Mouse (Mus musculus) left cerebral cortex, adult 18-20 months (tissue): Measurements from ENCODE around the gene Ceacam2. TPM values are rescaled to one million over a fixed set of nuclear protein-coding genes. Genes with fewer than 3 reads are reported as not detected.
"Not testable (repeated sequence)": the region's sequence is repeated elsewhere in the genome, so short reads cannot be mapped to it uniquely, and the experiment has no call there.

Experiments
- DNase-seq, 2 experiments: peaks; one replicate each; pipeline ENCODE4 v3.0.0; 2021 to 2022; ENCODE audit warnings: low spot score in 2 of 2, mixed read lengths in 1 of 2
- total RNA-seq, 2 experiments: library from RNA; stranded (reverse); gene quantifications; 2 replicates each; pipeline ENCODE4 v1.2.3; 2021

Ceacam2 gene
- total RNA-seq, 2 experiments from 2014 or later, result 0.33 to 0.37 TPM

GRCm38 (mm10) chr7:25485061-25485460 lies 54.6 kb downstream of the Ceacam2 start:
- DNase-seq, result no peak

GRCm38 (mm10) chr7:25483133-25483735 lies 56.4 kb downstream of the Ceacam2 start:
- no peak for DNase-seq

DNA sequence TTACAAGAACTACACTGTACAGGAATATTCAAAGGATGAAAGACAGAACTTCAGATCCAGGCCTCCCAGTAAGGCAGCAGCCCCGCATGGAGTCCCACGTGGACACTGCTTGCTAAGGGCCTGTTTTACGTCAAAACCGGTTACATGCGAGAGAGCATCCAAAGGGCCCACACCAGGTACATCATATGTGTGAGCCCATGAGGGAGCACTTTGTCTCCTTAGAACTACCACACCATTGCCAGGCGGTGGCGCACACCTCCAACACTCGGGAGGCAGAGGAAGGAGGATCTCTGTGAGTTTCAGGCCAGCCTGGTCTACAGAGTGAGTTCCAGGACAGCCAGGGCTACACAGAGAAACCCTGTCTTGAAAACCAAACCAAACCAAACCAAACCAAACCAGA lies 58.9 kb downstream of the Ceacam2 start:
- not testable (repeated sequence) for DNase-seq

DNA sequence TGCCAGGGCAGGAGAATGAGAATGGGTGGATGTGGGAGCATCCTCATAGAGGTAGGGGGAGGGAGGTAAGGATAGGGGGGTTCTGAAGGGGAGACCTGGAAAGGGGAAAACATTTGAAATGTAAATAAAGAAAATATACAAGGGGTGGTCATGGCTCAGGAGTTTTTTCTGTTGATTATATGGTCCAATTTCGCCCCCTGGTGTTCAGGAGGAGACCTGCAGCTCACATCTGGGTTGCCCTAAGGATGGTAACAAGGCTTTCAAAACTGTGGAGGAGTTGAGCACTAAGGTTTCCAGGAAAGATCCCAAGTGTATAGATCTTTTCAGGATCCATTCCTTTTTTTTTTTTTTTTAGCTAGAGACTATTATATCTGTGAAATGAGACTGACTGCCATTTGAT lies 60.2 kb downstream of the Ceacam2 start:
- DNase-seq, result no peak

- not testable (repeated sequence) for DNase-seq
Observed at GRCm38 (mm10) chr7:25477752-25478093, 61.9 kb downstream of the Ceacam2 start.

DNA sequence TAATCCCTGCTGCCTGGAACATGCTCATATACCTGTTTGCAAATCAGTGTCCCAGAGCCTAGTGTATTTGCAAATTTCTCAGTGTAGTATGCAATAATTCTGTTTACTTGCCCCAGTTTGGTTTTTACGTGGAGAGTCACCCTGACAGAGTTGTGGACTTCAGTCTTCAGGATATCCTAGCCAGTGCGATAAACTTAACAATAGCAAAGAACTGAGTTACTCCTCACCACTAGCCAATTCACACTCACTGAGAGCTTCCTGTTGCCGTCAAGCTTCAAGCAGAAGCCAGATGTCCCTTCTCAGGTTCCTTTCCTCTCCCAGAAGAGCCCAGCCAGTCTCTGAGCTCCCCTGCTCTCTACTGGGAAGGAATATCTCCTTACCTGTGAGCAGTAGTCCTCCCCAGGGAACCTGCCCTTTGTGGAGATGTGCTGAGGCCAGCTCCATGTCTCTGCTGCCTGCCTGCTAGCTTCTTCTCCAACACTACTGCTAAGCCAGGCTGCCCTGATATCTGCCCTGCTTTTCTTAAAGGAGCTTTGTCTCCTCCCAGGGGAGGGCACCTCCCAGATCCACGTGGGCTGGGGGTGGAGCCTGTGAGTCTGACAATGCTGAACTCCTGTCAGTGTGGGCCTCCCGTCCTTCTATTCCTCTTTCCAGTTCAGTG lies 62.4 kb downstream of the Ceacam2 start, which contains the start of gene Ceacam1:
Ceacam1 (minus strand) TSS at position 513 of the 661 bp plus-strand sequence.
- not testable (repeated sequence) for DNase-seq

DNA sequence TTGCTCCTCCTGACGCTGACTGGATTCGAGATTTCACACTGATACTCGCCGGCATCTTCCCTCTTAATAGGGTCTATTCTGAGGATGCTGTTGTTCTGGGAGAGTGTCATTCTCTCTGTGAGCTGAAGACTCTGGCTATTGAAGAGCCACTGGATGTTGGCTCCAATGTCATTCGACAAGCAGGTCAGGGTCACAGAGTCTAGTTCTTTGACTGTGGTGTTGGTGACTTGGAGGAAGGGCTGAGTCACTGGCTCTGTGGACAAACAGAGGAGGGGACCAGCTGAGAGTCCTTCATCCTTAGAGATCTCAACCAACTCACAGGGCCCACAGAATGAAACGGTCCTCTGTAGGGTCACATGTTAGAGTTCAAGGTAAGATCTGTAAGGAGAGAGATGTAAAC lies 67.8 kb downstream of the Ceacam2 start:
- DNase-seq, result not testable (repeated sequence)

Other genes starting within 250 kb of the Ceacam2 start
- 10 to 100 TPM; 35.7 to 36.9 TPM for gene Pafah1b3, start 241.9 kb downstream of the Ceacam2 start, total RNA-seq
- not detected for gene Prr19, start 238.4 kb downstream of the Ceacam2 start, total RNA-seq
- 10 to 100 TPM; 45.4 to 46.6 TPM for gene Tmem145, start 233.8 kb downstream of the Ceacam2 start, total RNA-seq
- gene Megf8, start 222.7 kb downstream of the Ceacam2 start, total RNA-seq, result 100 to 1,000 TPM; 100 to 102 TPM
- gene Cnfn, start 170.1 kb downstream of the Ceacam2 start, total RNA-seq, result not detected
- gene Lipe, start 141.1 kb downstream of the Ceacam2 start, total RNA-seq, result 1 to 10 TPM; 7.6 to 8.2 TPM
- not detected for gene Cxcl17, start 127.0 kb downstream of the Ceacam2 start, total RNA-seq
- 1 to 10 TPM; 3.4 to 5.0 TPM for gene Ceacam1, start 62.3 kb downstream of the Ceacam2 start, total RNA-seq
- not detected for gene Erich4, start 76.0 kb upstream of the Ceacam2 start, total RNA-seq
- 10 to 100 TPM; 49.6 to 52.2 TPM for gene Dmac2, start 79.6 kb upstream of the Ceacam2 start, total RNA-seq
- gene B3gnt8, start 86.8 kb upstream of the Ceacam2 start, total RNA-seq, result 1 to 10 TPM in 1 of 2 experiments, under 1 TPM in 1; 0.86 to 1.0 TPM
- gene Bckdha, start 119.1 kb upstream of the Ceacam2 start, total RNA-seq, result 10 to 100 TPM; 35.7 to 40.7 TPM
- gene Exosc5, start 119.3 kb upstream of the Ceacam2 start, total RNA-seq, result 10 to 100 TPM; 23.5 to 24.4 TPM
- 10 to 100 TPM; 23.6 to 26.5 TPM for gene Tmem91, start 135.3 kb upstream of the Ceacam2 start, total RNA-seq
- gene B9d2, start 140.9 kb upstream of the Ceacam2 start, total RNA-seq, result 10 to 100 TPM; 22.9 to 24.3 TPM
- gene Tgfb1, start 147.1 kb upstream of the Ceacam2 start, total RNA-seq, result 1 to 10 TPM; 7.9 to 9.2 TPM
- gene Ccdc97, start 179.2 kb upstream of the Ceacam2 start, total RNA-seq, result 10 to 100 TPM; 59.8 to 61.4 TPM
- gene Hnrnpul1, start 214.9 kb upstream of the Ceacam2 start, total RNA-seq, result 100 to 1,000 TPM in 1 of 2 experiments, 10 to 100 TPM in 1; 99.0 to 102 TPM
- 10 to 100 TPM; 34.6 to 34.8 TPM for gene Axl, start 248.8 kb upstream of the Ceacam2 start, total RNA-seq